In the genomic region with DNA sequence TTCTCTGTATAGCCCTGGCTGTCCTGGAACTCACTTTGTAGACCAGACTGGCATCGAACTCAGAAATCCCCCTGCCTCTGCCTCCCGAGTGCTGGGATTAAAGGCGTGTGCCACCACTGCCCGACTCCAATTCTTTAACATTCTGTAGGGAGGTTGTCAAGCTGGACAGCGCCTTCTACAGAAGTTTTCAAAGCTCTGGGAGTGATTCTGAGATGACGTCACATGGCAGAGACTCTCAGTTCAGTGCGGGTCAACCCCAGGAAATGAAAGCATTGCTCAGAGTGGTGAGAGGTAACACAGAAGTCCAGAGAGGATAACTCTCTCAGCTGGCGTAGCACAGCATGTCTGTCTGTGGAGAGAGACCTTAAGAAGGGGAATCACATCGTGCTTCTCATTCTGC, we compare ENCODE assay signal across 14 mouse cellular contexts. TPM values are rescaled to one million over a fixed set of nuclear protein-coding genes. Genes with fewer than 3 reads are reported as not detected.
DNase-seq lines count a peak whose midpoint lies in the region; TF ChIP-seq lines count a peak whose summit lies in the region.
"Had no signal": no experiment of that assay in that cellular context is flagged by ENCODE, and none has a peak within 500 bp of the region (broad histone marks: within the 10 kb centered on the region; RNA-seq: fewer than 3 reads in every experiment).

No protein-coding gene starts in this region.

- H3K27me3 ChIP-seq in E14TG2a.4 (ENCODE audit: insufficient read depth, low read length): no peaks in the 10 kb centered on the region

- peaks cover 68% of the 10 kb centered on the region for H3K4me1 ChIP-seq in E14TG2a.4 (replicated peaks; ENCODE audit: low read depth, low read length)

- DNase-seq in embryo, embryonic 10.5 days (ENCODE audit: low spot score): peak; percentile 23
- DNase-seq in embryo, embryonic 10 days (ENCODE audit: low spot score): no peak
- peak; percentile 47 for DNase-seq in ZHBTc4 (ENCODE audit: low read depth, low spot score)
- no peak for DNase-seq in cerebellum, adult 8-10 months
- no peak for DNase-seq in left cerebral cortex, adult 8-10 months (ENCODE audit: low spot score in 2 of 2)
- no peak for DNase-seq in thymus, postnatal 14 days

- no peaks in the 10 kb centered on the region for H3K9me3 ChIP-seq in E14TG2a.4 (ENCODE audit: low read length)
- H3K9me3 ChIP-seq: embryonic facial prominence, embryonic 12.5 days; embryonic facial prominence, embryonic 15.5 days; hindbrain, embryonic 12.5 days; hindbrain, embryonic 15.5 days had no signal

- H3K36me3 ChIP-seq in E14TG2a.4 (ENCODE audit: insufficient read depth, low read length): peaks cover 66% of the 10 kb centered on the region
- H3K36me3 ChIP-seq: embryonic facial prominence, embryonic 12.5 days; embryonic facial prominence, embryonic 15.5 days; hindbrain, embryonic 12.5 days; hindbrain, embryonic 15.5 days had no signal

- H3K4me3 ChIP-seq in E14TG2a.4 (replicated peaks; ENCODE audit: low read length): 0 out of 2 replicates have a peak overlapping the region, but pooled peaks have one; percentile 6
- H3K4me3 ChIP-seq: embryonic facial prominence, embryonic 12.5 days; embryonic facial prominence, embryonic 15.5 days; gastrocnemius, adult 2 months; hindbrain, embryonic 12.5 days; hindbrain, embryonic 15.5 days had no signal

- no peak for TF ChIP-seq CTCF in E14TG2a.4 (conservative IDR thresholded peaks at IDR 0.05; ENCODE audit: low read length)

RNA-seq across cellular contexts. Expression of a gene that starts 6.3 kb away (rescaled TPM):
- total RNA-seq in left cerebral cortex, adult 8-10 months (2022): 10 to 100 TPM; 65.6 to 80.8 (median 72.9) TPM
- total RNA-seq: MEL had no signal

RNA-seq across cellular contexts. Expression of a gene that starts 40.0 kb away (rescaled TPM):
- 100 to 1,000 TPM; 141 to 184 (median 161) TPM for total RNA-seq in left cerebral cortex, adult 8-10 months (2022)

RNA-seq across cellular contexts. Expression of a gene that starts 47.2 kb away (rescaled TPM):
- 100 to 1,000 TPM; 255 to 270 (median 262) TPM for total RNA-seq in left cerebral cortex, adult 8-10 months (2022)
- total RNA-seq: hematopoietic stem cell, adult 5-6 weeks had no signal

Comparison
In these comparisons a context has a peak if more than half of its experiments do, and no peak if none do; other contexts are left out.
1. DNase-seq: peak in embryo, embryonic 10.5 days (single experiment) and ZHBTc4 (single experiment); none in embryo, embryonic 10 days (single experiment), cerebellum, adult 8-10 months (single experiment), left cerebral cortex, adult 8-10 months (0 of 2) and thymus, postnatal 14 days (single experiment).